ENCODE assay signal across 8 mouse cellular contexts in genomic region chr2:167834605-167835004, GRCm38 (mm10).
DNase-seq lines count a peak whose midpoint lies in the region; ATAC-seq lines count a peak whose summit lies in the region.

No protein-coding gene starts in this region.

- H3K27me3 ChIP-seq in kidney, embryonic 14.5 days (ENCODE audit: control insufficient read depth, insufficient read depth, low read length) = no peaks in the 10 kb centered on the region
- no peaks in the 10 kb centered on the region for H3K27me3 ChIP-seq in heart, embryonic 16.5 days (ENCODE audit: control insufficient read depth, insufficient read depth, low read length)

- no peaks in the 10 kb centered on the region for H3K36me3 ChIP-seq in kidney, embryonic 14.5 days (ENCODE audit: control insufficient read depth, insufficient read depth, low read length)
- no peaks in the 10 kb centered on the region for H3K36me3 ChIP-seq in heart, embryonic 16.5 days (ENCODE audit: control insufficient read depth, insufficient read depth)

- peak; percentile 34 for DNase-seq in kidney, adult 11 months
- peak; percentile 48 for DNase-seq in adrenal gland, postnatal 25 days
- peak; percentile 90 to 93 for DNase-seq in lung, adult 18-20 months
- DNase-seq in left cerebral cortex, postnatal 14 days (ENCODE audit: low spot score in 2 of 2) = no peak
- no peak for DNase-seq in gastrocnemius, postnatal 4 days (ENCODE audit: low spot score in 2 of 2)
- DNase-seq in T-cell, adult 2 months (ENCODE audit: low spot score) = no peak

- no peak overlapping the region for H3K27ac ChIP-seq in kidney, embryonic 14.5 days (ENCODE audit: low read depth, low read length)
- peak overlapping the region; percentile 89 for H3K27ac ChIP-seq in heart, embryonic 16.5 days (ENCODE audit: low read length)

- ATAC-seq in kidney, embryonic 14.5 days (ENCODE audit: low FRiP score, low TSS enrichment) = no peak
- ATAC-seq in heart, embryonic 16.5 days (replicated peaks; ENCODE audit: extremely low read depth, insufficient read depth, low FRiP score) = peak; percentile 42

- H3K9me3 ChIP-seq in kidney, embryonic 14.5 days (ENCODE audit: control insufficient read depth, low read length) = no peaks in the 10 kb centered on the region
- no peaks in the 10 kb centered on the region for H3K9me3 ChIP-seq in heart, embryonic 16.5 days (replicated peaks; ENCODE audit: control insufficient read depth, low read length)

- H3K4me1 ChIP-seq in kidney, embryonic 14.5 days (ENCODE audit: control insufficient read depth, insufficient read depth, low read length) = peaks cover 12% of the 10 kb centered on the region
- H3K4me1 ChIP-seq in heart, embryonic 16.5 days (ENCODE audit: control insufficient read depth, insufficient read depth, low read length) = peaks cover 28% of the 10 kb centered on the region

- WGBS in kidney, embryonic 14.5 days = 70% methylated on average over 8 of the region's 8 CpGs
- 30% methylated on average over 8 of the region's 8 CpGs for WGBS in heart, embryonic 16.5 days

- H3K4me3 ChIP-seq in kidney, embryonic 14.5 days (ENCODE audit: low read length) = no peak overlapping the region
- H3K4me3 ChIP-seq in heart, embryonic 16.5 days (ENCODE audit: low read length) = no peak overlapping the region

- no peak overlapping the region for H3K9ac ChIP-seq in kidney, embryonic 14.5 days (ENCODE audit: low read depth, low read length)
- peak overlapping the region; percentile 48 for H3K9ac ChIP-seq in heart, embryonic 16.5 days (ENCODE audit: low read length)

- intact Hi-C loops in left cerebral cortex, postnatal 14 days (cut with DNase I) = no loop called here

- H3K4me2 ChIP-seq in kidney, embryonic 14.5 days (replicated peaks; ENCODE audit: low read depth, low read length) = no peak overlapping the region
- H3K4me2 ChIP-seq in heart, embryonic 16.5 days (ENCODE audit: low read depth, low read length) = no peak overlapping the region

Comparison
In these comparisons a context has a peak if more than half of its experiments do, and no peak if none do; other contexts are left out.
1. DNase-seq: peak in kidney, adult 11 months (single experiment), adrenal gland, postnatal 25 days (single experiment) and lung, adult 18-20 months (2 of 2); none in left cerebral cortex, postnatal 14 days (0 of 2), gastrocnemius, postnatal 4 days (0 of 2) and T-cell, adult 2 months (single experiment).